Mouse (Mus musculus): ENCODE measurements around the gene Adam17.

DNA sequence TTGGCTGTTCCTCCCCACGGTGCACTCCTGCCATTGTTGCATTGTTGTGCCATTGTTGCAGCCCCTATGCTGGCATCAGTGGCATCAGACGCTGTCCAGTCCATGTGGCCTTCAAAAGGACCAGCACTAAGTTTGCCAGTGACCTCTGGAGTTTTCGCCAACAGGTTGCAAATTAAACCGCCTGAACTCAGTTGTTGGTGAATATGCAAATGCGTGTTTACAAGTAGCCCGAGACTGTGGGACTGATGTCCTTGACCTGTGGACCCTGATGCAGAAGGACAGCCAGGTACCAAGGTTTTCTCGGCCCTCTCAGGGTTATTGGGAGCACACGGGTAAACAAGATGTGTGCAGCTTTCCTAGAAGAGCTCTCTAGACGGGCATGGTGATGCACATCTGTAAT lies 52.3 kb downstream of the Adam17 start:
- no peak for TF ChIP-seq CTCF (IDR thresholded peaks at IDR 0.05)
- no peak for TF ChIP-seq EP300 (IDR thresholded peaks at IDR 0.05)
